Mouse (Mus musculus): ENCODE data around the gene Mutyh.

Mutyh gene

DNA sequence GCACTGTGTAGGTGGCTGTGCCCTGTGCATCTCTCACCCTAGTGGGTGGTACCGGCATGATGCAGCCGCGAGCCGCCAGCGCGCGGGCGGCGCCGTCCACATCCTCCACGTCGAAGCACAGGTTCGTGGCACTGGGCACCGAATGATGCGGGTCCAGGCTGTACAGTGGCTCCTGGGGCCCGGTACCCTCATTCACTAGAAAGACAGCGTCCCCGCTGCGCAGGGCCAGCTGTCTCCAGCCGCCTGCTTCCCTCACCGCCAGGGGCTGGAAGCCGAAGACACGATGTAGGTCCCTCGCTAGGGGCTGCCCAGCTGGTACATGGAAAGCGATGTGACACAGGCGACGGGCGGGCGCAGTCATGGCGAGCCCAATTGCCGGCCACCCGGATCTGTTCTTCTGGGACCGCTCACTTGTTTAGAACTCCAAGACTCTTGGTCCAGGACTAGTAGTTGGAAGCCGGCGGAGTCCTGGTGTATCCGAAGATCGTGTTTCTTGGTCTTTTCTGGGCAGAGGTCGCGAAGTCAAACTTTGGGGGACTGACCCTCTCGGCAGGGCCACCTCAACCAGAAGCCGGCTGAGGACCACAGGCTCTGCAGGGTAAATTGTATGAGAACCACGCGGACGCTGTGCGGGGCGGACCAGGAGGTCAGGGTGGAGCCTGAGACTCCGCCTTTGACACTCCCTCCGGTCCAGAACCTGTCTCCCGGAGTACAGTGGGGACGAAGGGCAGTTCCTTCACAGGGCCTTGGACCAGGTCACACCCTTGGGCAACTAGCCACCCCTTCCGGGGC, 13.6 kb downstream of the Mutyh start:
- peak; percentile 82 for DNase-seq (ENCODE audit: low read depth, low spot score)

DNA sequence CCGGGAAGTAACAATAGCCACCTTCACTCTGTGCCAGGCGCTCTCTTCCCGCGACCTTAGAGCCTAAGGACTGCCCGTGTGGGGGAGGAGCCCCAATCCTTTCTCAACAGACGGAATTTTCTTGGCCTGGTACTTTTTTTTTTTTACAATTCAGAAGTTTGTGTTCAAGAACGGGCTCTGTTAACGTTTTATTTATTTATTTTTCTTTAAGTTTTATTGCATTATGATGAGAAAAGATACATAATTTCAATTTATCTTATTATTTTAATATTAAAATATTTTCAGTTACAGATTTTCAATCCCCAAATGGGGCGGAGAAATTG, 14.1 kb downstream of the Mutyh start, which contains the start of gene Hpdl:
Gene Hpdl (minus strand): TSS at position 14 of the 323 bp plus-strand sequence.
- DNase-seq (ENCODE audit: low read depth, low spot score): no peak

DNA sequence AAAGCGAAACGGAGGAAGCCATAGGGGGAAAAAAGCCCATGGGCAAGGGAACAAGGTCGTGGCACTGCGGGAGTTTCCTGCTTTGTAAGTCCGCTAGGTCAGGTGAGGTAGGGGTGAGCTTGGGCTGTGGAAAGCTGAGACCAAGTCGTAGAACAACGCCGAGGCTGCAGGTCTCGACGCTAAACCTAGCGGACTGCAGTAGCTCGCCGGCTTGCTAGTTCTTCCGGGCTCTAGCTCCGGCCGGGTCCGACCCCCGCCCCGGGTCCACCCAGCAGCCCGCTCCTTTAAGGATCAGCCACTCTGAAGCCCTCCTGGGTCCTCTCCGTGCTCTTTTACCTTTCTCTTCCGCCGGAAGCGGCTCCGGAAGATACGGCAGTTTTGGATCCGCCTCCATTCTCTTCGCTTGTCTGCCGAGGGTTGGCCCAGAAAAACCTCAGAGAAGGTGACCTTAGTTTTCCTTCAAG, 17.1 kb downstream of the Mutyh start:
- peak; percentile 91 for DNase-seq (ENCODE audit: low read depth, low spot score)

DNA sequence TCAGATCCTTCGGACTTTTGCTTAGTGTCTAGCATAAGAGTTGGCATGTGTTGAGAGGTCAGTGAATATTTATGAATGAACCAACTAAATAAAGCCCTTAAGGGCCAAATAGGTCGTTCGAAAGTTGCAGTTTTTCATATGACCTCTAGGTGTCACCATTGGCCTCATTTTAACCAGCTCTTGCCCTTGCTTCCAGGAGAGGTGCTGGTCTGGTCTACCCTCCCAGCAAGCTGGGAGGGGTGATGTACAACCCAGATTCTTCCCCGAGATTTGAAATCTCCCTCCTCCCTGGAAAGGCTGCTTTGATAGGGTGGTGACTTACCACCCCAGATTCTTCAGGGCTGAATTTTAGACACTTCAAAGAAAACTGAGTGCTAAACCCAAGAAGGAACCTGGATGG, 20.3 kb downstream of the Mutyh start:
- peak; percentile 87 for DNase-seq (ENCODE audit: low read depth, low spot score)

DNA sequence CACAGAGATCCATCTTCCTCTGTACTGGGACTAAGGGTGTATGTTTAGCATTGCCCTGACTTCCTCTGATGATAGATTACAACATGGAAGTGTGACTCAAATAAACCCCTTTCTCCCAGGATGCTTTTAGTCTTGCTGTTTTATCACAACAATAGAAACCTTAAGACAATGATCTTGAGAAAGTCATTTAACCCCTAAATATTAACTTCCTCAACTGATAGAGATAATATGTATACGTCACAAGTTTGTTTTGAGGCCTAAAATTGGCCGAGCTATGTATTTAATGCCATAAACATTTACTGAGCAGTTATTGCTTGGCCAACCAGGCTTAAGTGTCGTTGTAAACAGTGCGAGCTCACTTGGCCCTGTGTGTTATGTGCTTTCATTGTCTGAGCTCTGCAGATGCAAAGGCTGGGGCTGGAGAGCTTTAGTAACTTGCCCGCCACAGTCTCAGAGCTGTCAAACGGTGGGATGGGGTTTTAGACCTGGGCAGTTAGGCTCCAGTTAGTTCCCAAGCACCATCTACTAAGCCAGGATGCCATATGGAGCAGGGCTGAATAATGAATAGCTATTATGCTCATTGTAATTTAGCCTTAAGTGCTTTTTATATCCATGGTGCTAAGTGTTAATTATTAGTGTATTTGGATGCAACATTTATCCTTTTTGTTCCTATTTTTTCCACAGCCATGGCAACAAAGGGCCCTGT, 22.0 kb downstream of the Mutyh start:
- DNase-seq (ENCODE audit: low read depth, low spot score): no peak

DNA sequence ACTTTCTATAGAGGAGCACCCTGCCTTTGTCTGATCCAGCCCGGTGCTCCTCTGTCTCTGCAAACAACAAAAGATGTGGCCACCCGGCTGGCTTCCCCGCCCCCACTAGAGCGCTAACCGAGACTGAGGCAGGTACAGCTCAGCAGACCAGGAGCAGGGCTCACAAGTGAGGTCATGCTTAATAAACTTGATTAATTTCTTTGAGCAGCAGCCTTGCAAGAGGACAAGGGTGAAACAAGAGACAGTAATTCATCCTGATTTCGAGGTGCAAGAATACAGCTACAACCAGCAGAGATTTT, 22.5 kb downstream of the Mutyh start:
- DNase-seq (ENCODE audit: low read depth, low spot score): no peak

DNA sequence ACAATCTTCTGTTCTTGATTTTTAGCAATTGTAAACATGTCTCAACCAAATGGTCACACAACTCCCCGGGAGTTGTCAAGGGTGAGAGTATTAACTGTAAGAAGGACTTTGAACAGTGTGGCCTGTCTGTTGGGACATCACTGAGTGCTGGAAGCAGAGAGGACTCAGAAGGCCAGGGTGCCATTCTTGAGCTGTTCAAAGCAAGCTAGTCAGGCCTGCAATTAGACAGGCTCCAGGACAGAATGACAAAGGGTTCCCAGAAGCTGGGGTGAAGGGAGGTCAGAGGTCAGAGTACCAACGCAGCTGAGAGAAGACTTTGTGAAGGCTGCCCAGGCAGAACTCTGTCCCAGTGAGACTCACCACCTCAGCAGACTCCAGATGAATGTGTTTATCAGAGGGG, 31.5 kb downstream of the Mutyh start:
- no peak for DNase-seq (ENCODE audit: low read depth, low spot score)

DNA sequence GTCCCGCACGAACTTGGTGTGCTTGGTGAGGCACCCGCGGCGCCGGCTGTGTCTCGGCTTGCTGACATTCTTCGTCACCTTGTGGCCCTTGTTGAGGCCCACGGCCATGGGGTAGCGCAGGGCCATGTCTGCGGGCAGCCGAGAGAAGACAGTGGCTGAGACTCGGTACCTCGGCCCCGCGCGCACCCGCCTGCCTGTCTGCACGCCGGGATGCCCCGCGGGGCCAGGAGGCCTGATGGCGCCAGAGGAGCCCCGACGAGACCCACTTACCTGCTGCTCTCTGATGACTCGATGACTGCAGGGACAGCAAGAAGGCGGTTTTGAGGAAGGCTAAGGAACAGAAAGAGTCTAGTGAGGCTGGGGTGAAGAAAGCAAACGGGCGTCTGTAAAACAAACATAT, 32.6 kb downstream of the Mutyh start:
- DNase-seq (ENCODE audit: low read depth, low spot score): peak; percentile 48

DNA sequence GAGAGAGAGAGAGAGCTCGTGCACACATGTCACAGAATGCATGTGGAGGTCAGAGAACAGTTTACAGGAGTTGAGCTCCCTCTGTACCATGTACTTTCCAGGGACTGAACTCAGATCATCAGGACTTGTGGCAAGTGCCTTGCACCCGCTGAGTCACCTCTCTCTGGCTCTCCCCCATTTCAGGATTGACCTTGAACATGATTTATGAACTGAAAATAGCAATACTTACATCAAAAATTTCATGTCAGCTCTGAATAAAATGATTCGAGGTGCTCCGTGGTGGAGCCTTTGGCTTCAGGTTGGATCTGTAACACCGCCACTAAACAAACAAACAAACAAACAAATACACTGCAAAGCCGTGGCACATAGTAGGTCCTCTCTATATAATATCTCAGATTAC, 33.3 kb downstream of the Mutyh start:
- DNase-seq (ENCODE audit: low read depth, low spot score): no peak

DNA sequence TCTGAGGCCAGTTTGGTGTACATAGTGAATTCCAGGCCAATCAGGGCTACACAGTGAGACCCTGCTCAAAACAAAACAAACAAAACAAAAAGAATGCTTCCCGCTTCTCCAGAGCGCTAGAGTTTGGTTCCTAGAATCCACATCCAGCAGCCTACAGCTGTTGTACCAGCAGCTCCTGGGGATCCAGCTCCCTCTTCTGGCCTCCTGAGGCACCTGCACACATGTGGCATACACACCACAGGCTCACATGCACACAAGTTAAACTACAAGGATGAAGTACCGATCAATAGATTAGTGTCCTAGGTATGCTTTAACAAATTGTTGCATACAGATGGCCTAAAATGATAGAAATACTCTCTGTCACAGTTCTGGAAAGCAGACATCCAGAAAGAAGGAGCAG, 36.8 kb downstream of the Mutyh start:
- peak; percentile 79 for DNase-seq (ENCODE audit: low read depth, low spot score)

DNA sequence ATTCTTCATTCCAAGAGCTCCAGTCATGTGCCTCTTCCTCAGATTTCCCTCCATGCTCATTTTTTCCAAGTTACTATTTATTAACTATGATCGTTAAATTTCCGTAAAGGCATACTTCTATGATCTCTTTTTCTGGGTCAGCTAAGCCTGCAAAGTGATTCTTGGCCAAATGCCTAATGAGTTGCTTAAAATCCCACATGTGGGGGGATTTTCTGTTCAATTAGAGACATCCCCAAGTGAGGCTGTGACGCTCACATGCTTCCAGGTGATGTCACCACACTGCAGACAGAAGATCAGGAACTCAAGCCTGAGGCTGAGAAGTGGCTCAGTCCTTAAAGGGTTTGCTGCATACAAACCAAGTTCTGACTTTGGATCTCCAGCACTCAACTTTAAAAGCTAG, 42.4 kb downstream of the Mutyh start:
- no peak for DNase-seq (ENCODE audit: low read depth, low spot score)

DNA sequence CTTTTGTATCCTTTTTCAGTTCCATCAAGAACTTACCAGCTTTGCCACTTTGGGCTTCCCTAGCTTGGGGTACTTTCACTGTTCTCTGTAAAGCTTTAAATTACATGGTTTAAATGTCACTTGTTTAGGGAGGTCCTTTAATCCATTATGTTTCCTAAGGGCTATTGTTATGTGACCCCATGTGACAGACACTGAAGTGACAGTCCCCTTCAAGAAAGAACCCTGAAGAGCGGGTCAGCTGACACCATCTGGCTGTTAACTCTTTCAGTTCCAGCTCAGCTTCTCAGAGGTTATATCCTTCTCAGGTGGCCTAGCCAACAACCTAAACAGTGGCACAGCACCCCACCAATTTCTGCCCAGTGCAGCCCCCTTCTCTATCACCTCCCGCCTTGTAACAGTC, 46.8 kb downstream of the Mutyh start:
- DNase-seq (ENCODE audit: low read depth, low spot score): no peak

DNA sequence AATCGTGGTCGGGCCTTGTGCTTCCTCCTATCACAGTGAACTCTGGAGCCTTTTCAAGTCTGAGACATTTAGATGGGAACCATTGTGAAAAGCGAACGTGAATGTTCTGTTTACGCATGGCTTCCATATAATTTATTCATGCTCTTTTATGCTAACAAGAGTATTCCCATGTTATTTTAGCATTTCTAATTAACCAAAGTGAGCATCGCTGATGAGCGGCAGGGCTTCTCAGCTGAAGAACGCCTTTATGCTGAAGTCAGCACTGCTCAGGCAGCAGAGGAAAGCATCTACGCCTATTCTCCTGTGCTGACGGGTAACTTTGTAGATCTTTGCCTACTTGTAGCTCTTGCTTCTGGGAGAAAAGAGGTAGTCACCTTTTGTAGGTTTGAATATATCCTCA, 49.7 kb downstream of the Mutyh start:
- DNase-seq (ENCODE audit: low read depth, low spot score): no peak

DNA sequence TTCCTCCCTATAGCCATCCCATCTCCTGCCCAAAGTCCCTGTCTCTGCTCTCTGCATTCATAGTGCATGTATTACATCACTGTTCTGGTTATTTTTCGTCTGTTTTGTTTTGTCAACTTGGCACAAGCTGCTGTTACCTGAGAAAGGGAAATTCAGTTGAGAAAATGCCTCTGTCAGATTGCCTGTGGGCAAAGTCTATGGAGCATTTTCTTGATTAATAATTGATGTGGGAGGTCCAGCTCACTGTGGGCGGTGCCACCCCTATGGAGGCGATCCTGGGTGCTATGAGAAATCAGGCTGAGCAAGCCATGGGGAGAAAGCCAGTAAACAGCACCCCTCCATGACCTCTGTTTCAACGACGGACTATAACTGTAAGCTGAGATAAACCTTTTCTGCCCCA, 52.2 kb downstream of the Mutyh start:
- no peak for DNase-seq (ENCODE audit: low read depth, low spot score)

DNA sequence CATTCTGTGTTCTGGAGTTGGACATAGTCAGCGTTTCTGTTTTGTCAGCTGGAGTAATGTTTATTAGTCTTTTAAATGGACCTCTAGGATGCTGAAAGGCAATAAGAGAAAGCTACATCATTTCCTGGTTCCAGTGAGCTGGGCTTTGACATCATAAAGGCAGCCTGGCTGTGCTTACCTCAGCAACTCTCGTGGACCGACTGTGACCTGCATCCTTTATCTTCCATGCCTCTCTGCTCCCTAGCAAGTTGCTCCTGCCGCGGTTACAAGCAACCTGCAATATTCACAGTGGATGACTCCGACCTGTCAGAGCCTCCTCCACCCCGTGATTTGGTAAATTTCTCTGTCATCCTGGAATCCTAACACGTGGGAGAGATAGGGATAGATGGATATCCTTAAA, 54.5 kb downstream of the Mutyh start:
- DNase-seq (ENCODE audit: low read depth, low spot score): no peak

Measured in R1 (cell line).